Mouse (Mus musculus) bone marrow macrophage, adult 2 months (primary cell): ENCODE data around the gene Polh.

Experiments
- CTCF ChIP-seq: IDR thresholded peaks from 2 replicates; pipeline ENCODE4 v1.5.1; 2012; ENCODE audit warnings: low read depth, mild to moderate bottlenecking, low read length, moderate library complexity
- POLR2A ChIP-seq: IDR thresholded peaks from 2 replicates; pipeline ENCODE4 v1.6.1; 2012; ENCODE audit warnings: mild to moderate bottlenecking, low read depth, low read length, borderline replicate concordance

- no peak for TF ChIP-seq CTCF
- TF ChIP-seq POLR2A, result no peak
These were observed 41.2 kb upstream of the Polh start for GRCm38 (mm10) chr17:46243624-46244023.
